Mouse (Mus musculus): ENCODE results near the gene Adat1. TPM values are rescaled to one million over a fixed set of nuclear protein-coding genes. Genes with fewer than 3 reads are reported as not detected.

Gene Adat1
- total and polyA plus RNA-seq, 3 experiments, result 1.8 to 2.0 (median 1.8) TPM

- intact Hi-C loops (cut with DNase I), result loop anchor here (5.0 kb wide), 1 partner anchor 43 kb away; no protein-coding TSS in a partner anchor
- H3K4me3 ChIP-seq, result no peak overlapping the region
- TF ChIP-seq EP300 (IDR thresholded peaks at IDR 0.05; ENCODE audit: insufficient read depth, low read depth, low read length), result no peak
- no peak for TF ChIP-seq POLR2A (IDR thresholded peaks at IDR 0.05; ENCODE audit: insufficient read depth, low read depth, low read length)
- no peak for TF ChIP-seq CTCF (IDR thresholded peaks at IDR 0.05)
- DNase-seq, result no peak
- no peaks in the 10 kb centered on the region for H3K27me3 ChIP-seq (ENCODE audit: control insufficient read depth, insufficient read depth, low read length)
- H3K27ac ChIP-seq, result no peak overlapping the region
- 53% methylated on average over 7 of the region's 7 CpGs for WGBS
- 0 out of 2 replicates have a peak, but pooled peaks cover 2% of the 10 kb centered on the region for H3K4me1 ChIP-seq (ENCODE audit: control insufficient read depth, insufficient read depth, low read length)
- H3K79me2 ChIP-seq (replicated peaks; ENCODE audit: control insufficient read depth, insufficient read depth, low read length), result no peaks in the 10 kb centered on the region
- H3K36me3 ChIP-seq (ENCODE audit: control insufficient read depth, insufficient read depth, low read length), result no peaks in the 10 kb centered on the region
- H3K9ac ChIP-seq (ENCODE audit: low read depth, low read length), result no peak overlapping the region
Observed at GRCm38 (mm10) chr8:111924976-111925375, 67.1 kb downstream of the Adat1 start.

- DNase-seq, result peak; percentile 48 to 49
- WGBS, result 7% methylated on average over 10 of the region's 10 CpGs
- Histone ChIP-seq H3K4me1 (ENCODE audit: control insufficient read depth, insufficient read depth, low read length) (0 out of 2 replicates have a peak, but pooled peaks cover 2% of the 10 kb centered on the region), H3K27ac (no peak overlapping the region), H3K9ac (ENCODE audit: low read depth, low read length) (peak overlapping the region; percentile 53), H3K79me2 (replicated peaks; ENCODE audit: control insufficient read depth, insufficient read depth, low read length) (no peaks in the 10 kb centered on the region), H3K36me3 (ENCODE audit: control insufficient read depth, insufficient read depth, low read length) (no peaks in the 10 kb centered on the region), H3K4me3 (0 out of 2 replicates have a peak overlapping the region, but pooled peaks have one; percentile 33), H3K27me3 (ENCODE audit: control insufficient read depth, insufficient read depth, low read length) (no peaks in the 10 kb centered on the region)
- TF ChIP-seq CTCF (IDR thresholded peaks at IDR 0.05) (peak; percentile 80), POLR2A (IDR thresholded peaks at IDR 0.05; ENCODE audit: insufficient read depth, low read depth, low read length) (no peak), EP300 (IDR thresholded peaks at IDR 0.05; ENCODE audit: insufficient read depth, low read depth, low read length) (0 out of 2 replicates have a peak, but pooled peaks have one; percentile 50)
- intact Hi-C loops (cut with DNase I), result loop anchor here (5.0 kb wide), 1 partner anchor 41 kb away; no protein-coding TSS in a partner anchor
Observed at GRCm38 (mm10) chr8:111923383-111923804, 68.7 kb downstream of the Adat1 start.

- intact Hi-C loops (cut with DNase I), result loop anchor here (5.0 kb wide), 1 partner anchor 39 kb away; no protein-coding TSS in a partner anchor
- WGBS, result 79% methylated on average over 4 of the region's 4 CpGs
- no peak for DNase-seq
- Histone ChIP-seq H3K27ac (no peak overlapping the region), H3K4me1 (ENCODE audit: control insufficient read depth, insufficient read depth, low read length) (0 out of 2 replicates have a peak, but pooled peaks cover 2% of the 10 kb centered on the region), H3K27me3 (ENCODE audit: control insufficient read depth, insufficient read depth, low read length) (no peaks in the 10 kb centered on the region), H3K4me3 (no peak overlapping the region), H3K9ac (ENCODE audit: low read depth, low read length) (no peak overlapping the region), H3K36me3 (ENCODE audit: control insufficient read depth, insufficient read depth, low read length) (no peaks in the 10 kb centered on the region), H3K79me2 (replicated peaks; ENCODE audit: control insufficient read depth, insufficient read depth, low read length) (no peaks in the 10 kb centered on the region)
- TF ChIP-seq CTCF (IDR thresholded peaks at IDR 0.05) (no peak), EP300 (IDR thresholded peaks at IDR 0.05; ENCODE audit: insufficient read depth, low read depth, low read length) (no peak), POLR2A (IDR thresholded peaks at IDR 0.05; ENCODE audit: insufficient read depth, low read depth, low read length) (no peak)
Observed at GRCm38 (mm10) chr8:111920971-111921370, 71.1 kb downstream of the Adat1 start.

- Histone ChIP-seq H3K4me1 (ENCODE audit: control insufficient read depth, insufficient read depth, low read length) (0 out of 2 replicates have a peak, but pooled peaks cover 2% of the 10 kb centered on the region), H3K4me3 (no peak overlapping the region), H3K36me3 (ENCODE audit: control insufficient read depth, insufficient read depth, low read length) (no peaks in the 10 kb centered on the region), H3K27me3 (ENCODE audit: control insufficient read depth, insufficient read depth, low read length) (no peaks in the 10 kb centered on the region), H3K9ac (ENCODE audit: low read depth, low read length) (no peak overlapping the region), H3K27ac (no peak overlapping the region), H3K79me2 (replicated peaks; ENCODE audit: control insufficient read depth, insufficient read depth, low read length) (no peaks in the 10 kb centered on the region)
- intact Hi-C loops (cut with DNase I), result loop anchor here (5.0 kb wide), 1 partner anchor 37 kb away; no protein-coding TSS in a partner anchor
- WGBS, result 86% methylated on average over 2 of the region's 2 CpGs
- TF ChIP-seq CTCF (IDR thresholded peaks at IDR 0.05) (peak; percentile 35), EP300 (IDR thresholded peaks at IDR 0.05; ENCODE audit: insufficient read depth, low read depth, low read length) (no peak)
- no peak for DNase-seq
Observed at GRCm38 (mm10) chr8:111919663-111920062, 72.4 kb downstream of the Adat1 start.

Other genes with a start within 250 kb of the Adat1 start
- gene Bcar1, start 248.5 kb downstream of the Adat1 start, total RNA-seq (2021), result 10 to 100 TPM; 19.1 to 21.1 TPM
- 31.3 TPM in 2 replicates for gene Bcar1, start 248.5 kb downstream of the Adat1 start, polyA plus RNA-seq (2012; rRNA removed)
- gene Cfdp1, start 138.0 kb downstream of the Adat1 start, total RNA-seq (2021), result 10 to 100 TPM; 32.7 to 34.4 TPM
- gene Cfdp1, start 138.0 kb downstream of the Adat1 start, polyA plus RNA-seq (2012; rRNA removed), result 5.6 and 11.6 TPM in 2 replicates
- gene Tmem170, start 115.6 kb downstream of the Adat1 start, total RNA-seq (2021), result 1 to 10 TPM; 2.7 to 2.9 TPM
- 2.1 and 2.9 TPM in 2 replicates for gene Tmem170, start 115.6 kb downstream of the Adat1 start, polyA plus RNA-seq (2012; rRNA removed)
- gene Chst5, start 81.9 kb downstream of the Adat1 start, total RNA-seq (2021), result not detected
- not detected in 2 replicates for gene Chst5, start 81.9 kb downstream of the Adat1 start, polyA plus RNA-seq (2012; rRNA removed)
- gene Tmem231, start 58.4 kb downstream of the Adat1 start, total RNA-seq (2021), result 1 to 10 TPM; 2.1 to 2.6 TPM
- 2.1 and 3.0 TPM in 2 replicates for gene Tmem231, start 58.4 kb downstream of the Adat1 start, polyA plus RNA-seq (2012; rRNA removed)
- gene Gabarapl2, start 51.6 kb downstream of the Adat1 start, total RNA-seq (2021), result 100 to 1,000 TPM; 129 to 131 TPM
- 52.2 and 94.2 TPM in 2 replicates for gene Gabarapl2, start 51.6 kb downstream of the Adat1 start, polyA plus RNA-seq (2012; rRNA removed)
- gene Kars, start 19.0 kb upstream of the Adat1 start, total RNA-seq (2021), result 100 to 1,000 TPM; 100 to 111 TPM
- gene Kars, start 19.0 kb upstream of the Adat1 start, polyA plus RNA-seq (2012; rRNA removed), result 46.0 and 67.2 TPM in 2 replicates
- gene Terf2ip, start 19.1 kb upstream of the Adat1 start, total RNA-seq (2021), result 10 to 100 TPM; 10.7 to 10.8 TPM
- gene Terf2ip, start 19.1 kb upstream of the Adat1 start, polyA plus RNA-seq (2012; rRNA removed), result 5.3 and 8.2 TPM in 2 replicates
- not detected for gene Gm6793, start 22.7 kb upstream of the Adat1 start, total RNA-seq (2021)
- not detected in 2 replicates for gene Gm6793, start 22.7 kb upstream of the Adat1 start, polyA plus RNA-seq (2012; rRNA removed)